Mouse (Mus musculus): ENCODE results near the gene Ksr1.

DNA sequence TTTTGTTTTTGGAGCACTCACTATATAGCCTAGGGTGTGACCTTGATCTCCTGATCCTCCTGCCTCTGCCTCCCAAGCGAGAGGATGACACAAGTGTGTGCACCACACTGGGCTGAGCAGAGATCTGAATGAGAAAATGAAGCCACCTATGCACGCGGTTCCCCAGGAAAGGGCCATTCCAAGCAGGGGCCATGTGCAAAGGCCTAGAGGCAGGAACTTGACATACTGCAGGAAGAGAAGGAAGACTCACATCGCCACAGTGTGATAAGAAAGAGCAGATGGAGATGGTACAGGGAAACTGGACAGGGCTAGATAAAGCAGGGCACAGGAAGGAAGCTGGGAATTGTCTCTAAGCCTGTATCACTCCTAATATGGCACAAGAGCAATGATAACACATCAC, 3.1 kb upstream of the Ksr1 start:
- TF ChIP-seq POLR2A (IDR thresholded peaks at IDR 0.05; ENCODE audit: low read depth, low read length), result no peak
- TF ChIP-seq CTCF (conservative IDR thresholded peaks at IDR 0.05 in 1 of 2, IDR thresholded peaks at IDR 0.05 in 1 of 2; ENCODE audit: low read depth in 2 of 2, low read length in 2 of 2), result no peak
- TF ChIP-seq CHD2 (IDR thresholded peaks at IDR 0.05; ENCODE audit: low read length), result no peak
- TF ChIP-seq TBP (conservative IDR thresholded peaks at IDR 0.05; ENCODE audit: low read depth, low read length), result no peak
- TF ChIP-seq EP300 (IDR thresholded peaks at IDR 0.05; ENCODE audit: low read length), result no peak
- TF ChIP-seq SIN3A (IDR thresholded peaks at IDR 0.05; ENCODE audit: low read length), result no peak
